Mouse (Mus musculus) heart, postnatal 0 days (tissue): Measurements from ENCODE around the gene Smyd3.

Experiments used
- CTCF ChIP-seq: IDR thresholded peaks from 2 replicates; pipeline ENCODE4 v1.5.1; 2016; ENCODE audit warnings: antibody characterized with exemption, control low read depth, low read depth
- EP300 ChIP-seq: IDR thresholded peaks from 2 replicates; pipeline ENCODE4 v1.6.1; 2016; ENCODE audit warnings: antibody characterized with exemption, low read depth

DNA sequence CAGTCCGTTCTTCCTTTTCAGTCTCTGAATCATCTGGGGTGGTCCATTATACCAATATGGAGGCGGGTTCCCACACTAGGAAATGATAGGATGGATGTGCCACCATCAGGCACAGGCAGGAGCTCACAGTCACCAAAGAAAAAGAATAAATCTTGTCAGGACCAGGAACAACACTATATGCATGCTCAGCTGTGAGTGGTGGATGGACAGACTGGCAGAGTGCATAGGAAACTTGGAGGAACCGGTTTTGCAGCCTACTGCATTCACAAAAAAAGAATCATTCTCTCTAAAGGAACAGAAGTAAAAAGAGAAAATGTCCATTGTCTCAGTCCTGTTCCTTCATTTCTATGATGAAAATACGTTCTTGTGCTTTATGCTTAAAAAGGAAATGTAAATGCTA lies 98.8 kb downstream of the Smyd3 start:
- no peak for TF ChIP-seq EP300
- TF ChIP-seq CTCF, result no peak
